Mouse (Mus musculus): ENCODE data around the gene Ptpa. TPM values are rescaled to one million over a fixed set of nuclear protein-coding genes. Genes with fewer than 3 reads are reported as not detected.
"Not testable (repeated sequence)": the region's sequence is repeated elsewhere in the genome, so short reads cannot be mapped to it uniquely, and the experiment has no call there.

The Ptpa gene
- polyA plus RNA-seq, 1 experiment from 2014 or later: 142 TPM

GRCm38 (mm10) chr2:30416649-30416965, 768 bp downstream of the Ptpa start:
- Histone ChIP-seq H3K4me3 (replicated peaks) (peak overlapping the region; percentile 100), H3K27me3 (no peaks in the 10 kb centered on the region), H3K9ac (peak overlapping the region; percentile 100), H3K27ac (peak overlapping the region; percentile 96), H3K4me1 (replicated peaks) (peaks cover 68% of the 10 kb centered on the region), H3K36me3 (peaks cover 35% of the 10 kb centered on the region), H3K9me3 (replicated peaks) (no peaks in the 10 kb centered on the region), H3K4me2 (peak overlapping the region; percentile 85)
- WGBS (ENCODE audit: insufficient replicate concordance): 0% methylated on average over 7 of the region's 7 CpGs
- no peak for DNase-seq
- no peak for ATAC-seq (ENCODE audit: low read depth)

- Histone ChIP-seq H3K4me3 (replicated peaks) (peak overlapping the region; percentile 100), H3K4me1 (replicated peaks) (peaks cover 69% of the 10 kb centered on the region), H3K9ac (peak overlapping the region; percentile 100), H3K4me2 (peak overlapping the region; percentile 85), H3K36me3 (peaks cover 37% of the 10 kb centered on the region), H3K27ac (peak overlapping the region; percentile 96)
- H3K27me3 ChIP-seq; H3K9me3 ChIP-seq (replicated peaks); ATAC-seq (ENCODE audit: low read depth); DNase-seq: not testable (repeated sequence)
- 32% methylated on average over 6 of the region's 6 CpGs for WGBS (ENCODE audit: insufficient replicate concordance)
Measured at GRCm38 (mm10) chr2:30417154-30417553, 1.3 kb downstream of the Ptpa start.

- Histone ChIP-seq H3K4me2 (peak overlapping the region; percentile 85), H3K4me1 (replicated peaks) (peaks cover 69% of the 10 kb centered on the region), H3K27ac (peak overlapping the region; percentile 96), H3K27me3 (no peaks in the 10 kb centered on the region), H3K9ac (peak overlapping the region; percentile 100), H3K9me3 (replicated peaks) (no peaks in the 10 kb centered on the region), H3K4me3 (replicated peaks) (peak overlapping the region; percentile 100), H3K36me3 (peaks cover 37% of the 10 kb centered on the region)
- ATAC-seq (ENCODE audit: low read depth) (peak; percentile 75), DNase-seq (peak; percentile 50)
- whole genome bisulfite sequencing (ENCODE audit: insufficient replicate concordance): 21% methylated on average over 5 of the region's 5 CpGs
Measured at GRCm38 (mm10) chr2:30417595-30418165, 1.8 kb downstream of the Ptpa start.

- DNase-seq (no peak), ATAC-seq (ENCODE audit: low read depth) (no peak)
- Histone ChIP-seq H3K4me2 (peak overlapping the region; percentile 85), H3K27me3 (no peaks in the 10 kb centered on the region), H3K27ac (peak overlapping the region; percentile 96), H3K4me1 (replicated peaks) (peaks cover 68% of the 10 kb centered on the region), H3K9ac (peak overlapping the region; percentile 100), H3K9me3 (replicated peaks) (no peaks in the 10 kb centered on the region), H3K36me3 (peaks cover 36% of the 10 kb centered on the region), H3K4me3 (replicated peaks) (peak overlapping the region; percentile 100)
- WGBS (ENCODE audit: insufficient replicate concordance): 66% methylated on average over 6 of the region's 6 CpGs
Measured at GRCm38 (mm10) chr2:30418259-30418658, 2.4 kb downstream of the Ptpa start.

GRCm38 (mm10) chr2:30419112-30419511, 3.3 kb downstream of the Ptpa start:
- Histone ChIP-seq H3K4me1 (replicated peaks) (peaks cover 64% of the 10 kb centered on the region), H3K4me2 (peak overlapping the region; percentile 85), H3K4me3 (replicated peaks) (peak overlapping the region; percentile 100), H3K27me3 (no peaks in the 10 kb centered on the region), H3K36me3 (peaks cover 44% of the 10 kb centered on the region), H3K9ac (peak overlapping the region; percentile 100), H3K27ac (peak overlapping the region; percentile 96), H3K9me3 (replicated peaks) (no peaks in the 10 kb centered on the region)
- ATAC-seq (ENCODE audit: low read depth) (no peak), DNase-seq (no peak)
- WGBS (ENCODE audit: insufficient replicate concordance): 24% methylated on average over 10 of the region's 10 CpGs

GRCm38 (mm10) chr2:30421432-30421831, 5.6 kb downstream of the Ptpa start:
- Histone ChIP-seq H3K27me3 (no peaks in the 10 kb centered on the region), H3K9ac (no peak overlapping the region), H3K36me3 (peaks cover 52% of the 10 kb centered on the region), H3K27ac (no peak overlapping the region), H3K4me2 (no peak overlapping the region), H3K4me1 (replicated peaks) (peaks cover 54% of the 10 kb centered on the region), H3K9me3 (replicated peaks) (no peaks in the 10 kb centered on the region), H3K4me3 (replicated peaks) (no peak overlapping the region)
- ATAC-seq (ENCODE audit: low read depth) (no peak), DNase-seq (no peak)
- 82% methylated on average over 4 of the region's 4 CpGs for WGBS (ENCODE audit: insufficient replicate concordance)

GRCm38 (mm10) chr2:30429156-30429555, 13.3 kb downstream of the Ptpa start:
- no peak overlapping the region for H3K4me3 ChIP-seq (replicated peaks)
- ATAC-seq (ENCODE audit: low read depth) (no peak), DNase-seq (no peak)
- no peak overlapping the region for H3K27ac ChIP-seq
- H3K4me1 ChIP-seq (replicated peaks): peaks cover 6% of the 10 kb centered on the region
- H3K4me2 ChIP-seq: no peak overlapping the region
- no peaks in the 10 kb centered on the region for H3K9me3 ChIP-seq (replicated peaks)
- H3K9ac ChIP-seq: no peak overlapping the region
- H3K36me3 ChIP-seq: peaks cover 86% of the 10 kb centered on the region
- no peaks in the 10 kb centered on the region for H3K27me3 ChIP-seq

GRCm38 (mm10) chr2:30435326-30436155, 19.7 kb downstream of the Ptpa start:
- Histone ChIP-seq H3K27ac (peak overlapping the region; percentile 79), H3K4me1 (replicated peaks) (peaks cover 42% of the 10 kb centered on the region), H3K27me3 (no peaks in the 10 kb centered on the region), H3K36me3 (peaks cover 96% of the 10 kb centered on the region), H3K4me3 (replicated peaks) (0 out of 2 replicates have a peak overlapping the region, but pooled peaks have one; percentile 2), H3K9me3 (replicated peaks) (no peaks in the 10 kb centered on the region), H3K9ac (peak overlapping the region; percentile 54), H3K4me2 (peak overlapping the region; percentile 39)
- 17% methylated on average over 5 of the region's 5 CpGs for WGBS (ENCODE audit: insufficient replicate concordance)
- ATAC-seq (ENCODE audit: low read depth) (peak; percentile 71), DNase-seq (peak; percentile 50)

GRCm38 (mm10) chr2:30436156-30436545, 20.3 kb downstream of the Ptpa start:
- ATAC-seq (ENCODE audit: low read depth) (no peak), DNase-seq (no peak)
- no peak overlapping the region for H3K27ac ChIP-seq
- peaks cover 94% of the 10 kb centered on the region for H3K36me3 ChIP-seq
- no peaks in the 10 kb centered on the region for H3K9me3 ChIP-seq (replicated peaks)
- H3K9ac ChIP-seq: no peak overlapping the region
- H3K4me2 ChIP-seq: no peak overlapping the region
- WGBS (ENCODE audit: insufficient replicate concordance): 72% methylated on average over 5 of the region's 5 CpGs
- H3K4me3 ChIP-seq (replicated peaks): no peak overlapping the region
- peaks cover 48% of the 10 kb centered on the region for H3K4me1 ChIP-seq (replicated peaks)
- no peaks in the 10 kb centered on the region for H3K27me3 ChIP-seq

GRCm38 (mm10) chr2:30436809-30437208, 21.0 kb downstream of the Ptpa start:
- H3K9me3 ChIP-seq (replicated peaks): no peaks in the 10 kb centered on the region
- WGBS (ENCODE audit: insufficient replicate concordance): 88% methylated on average over 4 of the region's 4 CpGs
- no peak overlapping the region for H3K27ac ChIP-seq
- no peaks in the 10 kb centered on the region for H3K27me3 ChIP-seq
- H3K36me3 ChIP-seq: peaks cover 94% of the 10 kb centered on the region
- H3K4me1 ChIP-seq (replicated peaks): peaks cover 53% of the 10 kb centered on the region
- H3K4me2 ChIP-seq: no peak overlapping the region
- no peak for DNase-seq
- no peak overlapping the region for H3K4me3 ChIP-seq (replicated peaks)
- no peak overlapping the region for H3K9ac ChIP-seq
- no peak for ATAC-seq (ENCODE audit: low read depth)

GRCm38 (mm10) chr2:30437791-30438190, 22.0 kb downstream of the Ptpa start:
- peaks cover 94% of the 10 kb centered on the region for H3K36me3 ChIP-seq
- H3K9me3 ChIP-seq (replicated peaks): no peaks in the 10 kb centered on the region
- no peak overlapping the region for H3K9ac ChIP-seq
- DNase-seq (no peak), ATAC-seq (ENCODE audit: low read depth) (no peak)
- peaks cover 63% of the 10 kb centered on the region for H3K4me1 ChIP-seq (replicated peaks)
- no peak overlapping the region for H3K27ac ChIP-seq
- no peaks in the 10 kb centered on the region for H3K27me3 ChIP-seq
- H3K4me3 ChIP-seq (replicated peaks): no peak overlapping the region
- H3K4me2 ChIP-seq: no peak overlapping the region
- 78% methylated on average over 4 of the region's 4 CpGs for WGBS (ENCODE audit: insufficient replicate concordance)

GRCm38 (mm10) chr2:30439631-30440030, 23.8 kb downstream of the Ptpa start:
- no peak overlapping the region for H3K4me3 ChIP-seq (replicated peaks)
- H3K9ac ChIP-seq: no peak overlapping the region
- ATAC-seq (ENCODE audit: low read depth) (no peak), DNase-seq (no peak)
- H3K4me1 ChIP-seq (replicated peaks): peaks cover 65% of the 10 kb centered on the region
- H3K27me3 ChIP-seq: no peaks in the 10 kb centered on the region
- H3K27ac ChIP-seq: peak overlapping the region; percentile 85; the same call in 1 of the 2 replicates
- H3K9me3 ChIP-seq (replicated peaks): no peaks in the 10 kb centered on the region
- WGBS (ENCODE audit: insufficient replicate concordance): 90% methylated on average over 6 of the region's 6 CpGs
- peaks cover 95% of the 10 kb centered on the region for H3K36me3 ChIP-seq
- no peak overlapping the region for H3K4me2 ChIP-seq

Measured in liver, embryonic 13.5 days (tissue).